Mouse (Mus musculus) G1E (cell line): ENCODE measurements around the gene Itpk1.

Experiments
- CTCF ChIP-seq: IDR thresholded peaks from 2 replicates; pipeline ENCODE4 v1.5.1; 2012; ENCODE audit warnings: low read depth, low read length, inconsistent platforms, mixed read lengths
- GATA1 ChIP-seq: IDR thresholded peaks from 2 replicates; pipeline ENCODE4 v1.6.1; 2012; ENCODE audit warnings: borderline replicate concordance, low read length, inconsistent platforms, mixed read lengths
- GATA2 ChIP-seq: IDR thresholded peaks from 2 replicates; pipeline ENCODE4 v1.6.1; 2012; ENCODE audit warnings: low read depth, low read length, inconsistent platforms, borderline replicate concordance
- TAL1 ChIP-seq: conservative IDR thresholded peaks from 2 replicates; pipeline ENCODE4 v1.6.1; 2012; ENCODE audit warnings: low read depth, low read length, inconsistent platforms, mixed read lengths

DNA sequence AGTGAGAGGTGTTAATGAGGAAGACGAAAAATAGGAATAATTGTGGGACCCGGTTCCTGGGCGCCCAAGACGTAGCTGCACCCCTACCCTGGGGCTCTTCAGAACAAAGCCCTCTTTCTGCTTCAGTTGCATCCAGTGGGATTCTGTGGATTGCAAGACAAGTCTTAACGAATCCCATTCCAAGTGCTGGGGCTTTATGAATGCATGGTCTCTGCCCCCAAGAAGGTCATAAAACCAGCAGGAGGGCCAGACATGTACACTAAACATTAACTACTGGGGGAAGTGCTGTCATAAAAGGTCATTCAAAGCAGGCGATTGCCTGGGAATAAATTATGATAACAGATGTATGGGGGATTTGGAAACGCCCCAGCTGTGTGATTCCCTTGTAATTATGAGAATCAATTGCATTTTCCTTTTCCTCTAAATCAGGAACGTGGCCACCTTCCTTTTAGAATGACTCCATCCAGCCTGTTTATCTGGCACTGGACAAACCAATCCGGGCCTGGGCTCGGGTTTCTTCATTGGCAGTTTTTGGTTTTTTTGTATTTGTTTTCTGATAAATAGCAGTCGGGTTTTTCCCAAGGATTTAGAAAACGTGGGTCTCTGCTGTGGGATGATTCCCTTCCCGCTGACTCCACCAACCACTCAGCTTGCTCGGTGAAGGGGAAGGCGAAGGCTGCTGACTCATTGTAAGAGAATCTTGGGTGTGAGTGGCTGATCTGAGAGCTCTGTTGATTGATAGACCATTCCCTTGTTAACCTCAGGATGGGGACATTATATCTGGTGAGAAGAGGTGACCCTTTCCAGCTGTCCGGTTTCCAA, 26.3 kb upstream of the Itpk1 start:
- TF ChIP-seq CTCF = no peak
- no peak for TF ChIP-seq GATA1
- no peak for TF ChIP-seq TAL1
- TF ChIP-seq GATA2 = no peak
